ENCODE assay signal across 23 mouse cellular contexts in the genomic region with DNA sequence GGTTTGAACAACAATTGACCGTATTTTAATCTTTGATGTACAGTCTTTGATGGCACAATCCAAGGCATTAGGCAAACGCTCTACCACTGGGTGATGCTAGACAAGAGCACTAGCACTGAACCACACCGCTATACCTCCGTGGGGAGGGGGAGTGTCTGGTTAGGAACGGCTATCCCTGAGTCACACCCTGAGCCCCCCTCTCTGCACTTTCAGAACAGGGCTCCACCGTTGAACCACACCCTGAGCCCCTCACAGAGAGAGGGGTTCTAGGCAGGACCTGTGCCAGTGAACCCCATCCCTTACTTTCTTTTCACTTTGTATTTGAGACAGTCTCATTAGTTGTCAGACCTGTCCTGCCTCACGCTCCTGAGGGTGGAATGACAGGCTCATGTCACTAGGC. TPM values are rescaled to one million over a fixed set of nuclear protein-coding genes. Genes with fewer than 3 reads are reported as not detected.
DNase-seq lines count a peak whose midpoint lies in the region; TF ChIP-seq lines count a peak whose summit lies in the region.
"Had no signal": no experiment of that assay in that cellular context is flagged by ENCODE, and none has a peak within 500 bp of the region (broad histone marks: within the 10 kb centered on the region; RNA-seq: fewer than 3 reads in every experiment).

No protein-coding gene starts in this region.

- H3K27ac ChIP-seq in gastrocnemius, adult 2 months, result peak overlapping the region; percentile 98
- H3K27ac ChIP-seq: embryonic facial prominence, embryonic 13.5 days; embryonic facial prominence, embryonic 15.5 days; forebrain, embryonic 10.5 days; forebrain, embryonic 13.5 days; forebrain, embryonic 15.5 days had no signal

- TF ChIP-seq CTCF in gastrocnemius, adult 2 months (IDR thresholded peaks at IDR 0.05), result no peak

- DNase-seq in gastrocnemius, adult 2 months, result no peak
- no peak for DNase-seq in gastrocnemius, postnatal 25 days
- DNase-seq in heart, adult 11 months, result peak; percentile 90
- DNase-seq in heart, postnatal 10 days, result no peak
- DNase-seq: adrenal gland, adult 2 months; adrenal gland, postnatal 10 days; adrenal gland, postnatal 25 days; cerebellum, adult 11 months; cerebellum, adult 18-20 months; cerebellum, adult 8-10 months; cerebellum, adult 9-11 months; cerebellum, postnatal 36 days; embryo, embryonic 11 days had no signal

- H3K4me3 ChIP-seq in gastrocnemius, adult 2 months, result peak overlapping the region; percentile 81
- H3K4me3 ChIP-seq: embryonic facial prominence, embryonic 15.5 days; erythroblast, embryonic 14.5 days; forebrain, embryonic 10.5 days; forebrain, embryonic 13.5 days; forebrain, embryonic 15.5 days had no signal

- intact Hi-C loops in gastrocnemius, adult 2 months (cut with DNase I), result no loop called here
- intact Hi-C loops in heart, postnatal 10 days (cut with DNase I), result loop anchor here (5.0 kb wide), 1 partner anchor 154 kb away; no protein-coding TSS in a partner anchor

RNA-seq across cellular contexts. Expression of a gene that starts 2.9 kb away (rescaled TPM):
- 10 to 100 TPM; 68.4 to 95.8 TPM for total RNA-seq in gastrocnemius, adult 2 months (2021)
- total RNA-seq in gastrocnemius, postnatal 25 days (2021), result 100 to 1,000 TPM in 1 of 2 experiments, 10 to 100 TPM in 1; 73.7 to 107 TPM
- under 1 TPM; 0.41 to 0.79 TPM for total RNA-seq in heart, postnatal 10 days (2021)
- total RNA-seq: adrenal gland, adult 2 months; adrenal gland, postnatal 25 days; common myeloid progenitor, adult 5-6 weeks; MEL had no signal

RNA-seq across cellular contexts. Expression of a gene that starts 5.1 kb away (rescaled TPM):
- total RNA-seq in gastrocnemius, adult 2 months (2021), result 1 to 10 TPM; 3.6 to 4.9 TPM
- 1 to 10 TPM; 3.9 to 6.6 TPM for total RNA-seq in gastrocnemius, postnatal 25 days (2021)
- total RNA-seq in heart, postnatal 10 days (2021), result under 1 TPM; 0.22 to 0.26 TPM
- total RNA-seq: adrenal gland, adult 2 months; adrenal gland, postnatal 25 days; common myeloid progenitor, adult 5-6 weeks had no signal

RNA-seq across cellular contexts. Expression of a gene that starts 12.3 kb away (rescaled TPM):
- total RNA-seq in gastrocnemius, adult 2 months (2021), result under 1 TPM; 0.51 to 0.73 TPM
- 1 to 10 TPM in 1 of 2 experiments, not detected in 1; 1.6 TPM for total RNA-seq in gastrocnemius, postnatal 25 days (2021)
- not detected for total RNA-seq in heart, postnatal 10 days (2021)
- total RNA-seq: adrenal gland, adult 2 months; adrenal gland, postnatal 10 days; adrenal gland, postnatal 25 days; adrenal gland, postnatal 4 days; common myeloid progenitor, adult 5-6 weeks; ES-E14 had no signal

RNA-seq across cellular contexts. Expression of a gene that starts 12.8 kb away (rescaled TPM):
- 10 to 100 TPM; 87.9 to 90.7 TPM for total RNA-seq in gastrocnemius, adult 2 months (2021)
- total RNA-seq in gastrocnemius, postnatal 25 days (2021), result 10 to 100 TPM; 76.1 to 78.0 TPM
- total RNA-seq in heart, postnatal 10 days (2021), result 100 to 1,000 TPM; 146 to 161 TPM

RNA-seq across cellular contexts. Expression of a gene that starts 26.3 kb away (rescaled TPM):
- 100 to 1,000 TPM; 279 to 365 TPM for total RNA-seq in gastrocnemius, adult 2 months (2021)
- 100 to 1,000 TPM; 243 to 327 TPM for total RNA-seq in gastrocnemius, postnatal 25 days (2021)
- 10 to 100 TPM; 74.6 to 79.0 TPM for total RNA-seq in heart, postnatal 10 days (2021)

Comparison
In these comparisons a context has a peak if more than half of its experiments do, and no peak if none do; other contexts are left out.
1. RNA of a gene that starts 2.9 kb away (total RNA-seq): 73.7 to 107 TPM in gastrocnemius, postnatal 25 days and 68.4 to 95.8 TPM in gastrocnemius, adult 2 months; 0.41 to 0.79 TPM in heart, postnatal 10 days; every median in the first group is over 10 times any median in the second.